Comparison of ENCODE assay signal across 8 mouse cellular contexts in the genomic region with DNA sequence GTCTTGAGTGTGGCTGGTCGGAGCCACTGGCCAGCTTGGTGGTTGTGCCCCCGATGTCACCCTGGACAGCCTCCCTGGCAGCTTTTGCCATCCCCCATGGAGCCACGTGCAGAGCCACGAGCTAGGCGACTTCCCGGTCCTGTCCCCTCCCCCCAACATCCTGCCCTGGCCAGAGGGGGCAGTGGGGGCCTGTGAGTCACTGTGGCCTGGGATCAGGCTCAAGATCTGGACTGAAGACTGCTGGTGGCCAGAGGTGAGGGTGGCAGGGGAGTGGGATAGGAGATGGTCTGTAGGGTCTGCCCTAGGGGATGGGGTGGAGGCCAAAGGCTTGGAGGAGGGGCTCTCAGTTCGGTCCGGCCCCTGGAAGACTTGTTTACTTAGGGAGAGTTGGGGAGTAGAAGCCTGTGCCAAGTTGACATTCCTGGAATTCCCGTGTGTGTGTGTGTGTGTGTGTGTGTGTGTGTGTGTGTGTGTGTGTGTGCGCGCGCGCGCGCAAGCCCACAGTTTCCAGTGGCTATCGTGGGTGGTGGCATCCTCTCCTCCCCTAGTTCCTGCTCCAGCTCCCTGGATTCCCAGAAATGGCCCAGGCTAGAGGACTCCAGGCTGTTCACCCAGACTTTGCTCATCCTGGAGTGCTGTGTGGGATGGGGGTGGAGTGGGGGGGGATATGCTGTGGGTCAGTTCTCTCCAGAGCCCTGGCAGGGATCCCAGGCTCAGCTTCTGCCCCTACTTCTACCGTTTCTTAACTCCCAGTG. TPM values are rescaled to one million over a fixed set of nuclear protein-coding genes. Genes with fewer than 3 reads are reported as not detected.
DNase-seq lines count a peak whose midpoint lies in the region; ATAC-seq and TF ChIP-seq lines count a peak whose summit lies in the region.

No protein-coding gene starts in this region.

- H3K4me1 ChIP-seq in forebrain, postnatal 0 days (ENCODE audit: insufficient read depth) = peaks cover 10% of the 10 kb centered on the region
- peaks cover 45% of the 10 kb centered on the region for H3K4me1 ChIP-seq in hindbrain, embryonic 13.5 days (replicated peaks)
- peaks cover 28% of the 10 kb centered on the region for H3K4me1 ChIP-seq in liver, adult 2 months (ENCODE audit: control insufficient read depth, insufficient read depth, low read length)
- peaks cover 24% of the 10 kb centered on the region for H3K4me1 ChIP-seq in midbrain, embryonic 16.5 days (ENCODE audit: control insufficient read depth, insufficient read depth, low read length)

- WGBS in forebrain, postnatal 0 days = 2% methylated on average over 16 of the region's 17 CpGs
- WGBS in hindbrain, embryonic 13.5 days = 4% methylated on average over 11 of the region's 17 CpGs
- WGBS in liver, adult 2 months = 0% methylated on average over 17 of the region's 17 CpGs
- 5% methylated on average over 17 of the region's 17 CpGs for WGBS in midbrain, embryonic 16.5 days

- H3K9me3 ChIP-seq in forebrain, postnatal 0 days (ENCODE audit: low read length) = no peaks in the 10 kb centered on the region
- no peaks in the 10 kb centered on the region for H3K9me3 ChIP-seq in hindbrain, embryonic 13.5 days
- no peaks in the 10 kb centered on the region for H3K9me3 ChIP-seq in midbrain, embryonic 16.5 days (replicated peaks; ENCODE audit: control insufficient read depth, low read length, poor library complexity, severe bottlenecking)

- peak; percentile 34 for TF ChIP-seq CTCF in forebrain, postnatal 0 days (IDR thresholded peaks at IDR 0.05; ENCODE audit: low read depth)
- peak; percentile 24; the same call in 1 of the 2 replicates for TF ChIP-seq CTCF in liver, adult 2 months (IDR thresholded peaks at IDR 0.05; ENCODE audit: low read depth, low read length)

- H3K27ac ChIP-seq in forebrain, postnatal 0 days (ENCODE audit: low read depth, low read length) = peak overlapping the region; percentile 29; the same call in 1 of the 2 replicates
- H3K27ac ChIP-seq in hindbrain, embryonic 13.5 days = peak overlapping the region; percentile 62
- peak overlapping the region; percentile 92 for H3K27ac ChIP-seq in liver, adult 2 months (replicated peaks; ENCODE audit: insufficient read depth, low read depth, low read length)
- peak overlapping the region; percentile 51; the same call in 1 of the 2 replicates for H3K27ac ChIP-seq in midbrain, embryonic 16.5 days (ENCODE audit: low read length)

- DNase-seq in left cerebral cortex, adult 18-20 months (ENCODE audit: low spot score in 2 of 2) = peak; percentile 35 to 54
- DNase-seq in left cerebral cortex, adult 11 months (ENCODE audit: low spot score) = no peak
- peak; percentile 94 for DNase-seq in adrenal gland, adult 8-10 months
- DNase-seq in forebrain, postnatal 0 days = peak; percentile 23
- DNase-seq in liver, adult 2 months (ENCODE audit: extremely low read depth, low read depth, low spot score) = peak; percentile 91
- peak; percentile 82 to 86 for DNase-seq in urinary bladder, postnatal 36 days (ENCODE audit: low spot score in 2 of 2)

- no peak for ATAC-seq in forebrain, postnatal 0 days
- ATAC-seq in hindbrain, embryonic 13.5 days (ENCODE audit: low FRiP score) = peak; percentile 19
- 0 out of 2 replicates have a peak, but pooled peaks have one; percentile 2 for ATAC-seq in midbrain, embryonic 16.5 days

- no peak overlapping the region for H3K4me3 ChIP-seq in forebrain, postnatal 0 days (ENCODE audit: low read depth, low read length)
- peak overlapping the region; percentile 63 for H3K4me3 ChIP-seq in hindbrain, embryonic 13.5 days
- H3K4me3 ChIP-seq in liver, adult 2 months (ENCODE audit: insufficient read depth, low read depth, low read length) = peak overlapping the region; percentile 83
- H3K4me3 ChIP-seq in midbrain, embryonic 16.5 days (ENCODE audit: low read depth, low read length) = peak overlapping the region; percentile 6; the same call in 1 of the 2 replicates

- H3K79me2 ChIP-seq in liver, adult 2 months (ENCODE audit: control insufficient read depth, insufficient read depth, low read length) = peaks cover 26% of the 10 kb centered on the region; the same call in 1 of the 2 replicates

- H3K36me3 ChIP-seq in forebrain, postnatal 0 days (ENCODE audit: insufficient read depth) = peaks cover 6% of the 10 kb centered on the region
- H3K36me3 ChIP-seq in hindbrain, embryonic 13.5 days = peaks cover 13% of the 10 kb centered on the region
- H3K36me3 ChIP-seq in liver, adult 2 months (ENCODE audit: control insufficient read depth, insufficient read depth, low read length) = peaks cover 4% of the 10 kb centered on the region; the same call in 1 of the 2 replicates
- H3K36me3 ChIP-seq in midbrain, embryonic 16.5 days (ENCODE audit: control insufficient read depth, insufficient read depth, low read length) = peaks cover 7% of the 10 kb centered on the region; the same call in 1 of the 2 replicates

- peak overlapping the region; percentile 71 for H3K4me2 ChIP-seq in forebrain, postnatal 0 days (ENCODE audit: low read depth)
- peak overlapping the region; percentile 85 for H3K4me2 ChIP-seq in hindbrain, embryonic 13.5 days
- H3K4me2 ChIP-seq in midbrain, embryonic 16.5 days (ENCODE audit: low read length) = peak overlapping the region; percentile 98

- no peaks in the 10 kb centered on the region; the same call in 1 of the 2 replicates for H3K27me3 ChIP-seq in forebrain, postnatal 0 days (ENCODE audit: insufficient read depth, low read length)
- peaks cover 31% of the 10 kb centered on the region for H3K27me3 ChIP-seq in hindbrain, embryonic 13.5 days
- no peaks in the 10 kb centered on the region for H3K27me3 ChIP-seq in liver, adult 2 months (ENCODE audit: control insufficient read depth, insufficient read depth, low read length)
- H3K27me3 ChIP-seq in midbrain, embryonic 16.5 days (ENCODE audit: control insufficient read depth, insufficient read depth, low read depth, low read length) = peaks cover 14% of the 10 kb centered on the region

- H3K9ac ChIP-seq in forebrain, postnatal 0 days = no peak overlapping the region
- H3K9ac ChIP-seq in hindbrain, embryonic 13.5 days = peak overlapping the region; percentile 8; the same call in 1 of the 2 replicates
- peak overlapping the region; percentile 92 for H3K9ac ChIP-seq in liver, adult 2 months (ENCODE audit: low read depth, low read length)
- 0 out of 2 replicates have a peak overlapping the region, but pooled peaks have one; percentile 5 for H3K9ac ChIP-seq in midbrain, embryonic 16.5 days (ENCODE audit: low read depth, low read length)

- peak; percentile 62 for TF ChIP-seq POLR2A in liver, adult 2 months (IDR thresholded peaks at IDR 0.05; ENCODE audit: extremely low read depth, insufficient read depth, low read length)

RNA-seq across cellular contexts. Expression of gene Tspan4, which starts 1.4 kb away (rescaled TPM):
- 10 to 100 TPM; 10.3 to 11.6 TPM for total RNA-seq in left cerebral cortex, adult 18-20 months (2021)
- total RNA-seq in adrenal gland, adult 8-10 months (2022) = 100 to 1,000 TPM in 2 of 4 experiments, 10 to 100 TPM in 2; 89.1 to 191 (median 124) TPM
- 52.5 and 79.6 TPM in 2 replicates for total RNA-seq in forebrain, postnatal 0 days (2014; rRNA removed)
- 54.9 and 57.9 TPM in 2 replicates for polyA plus RNA-seq in forebrain, postnatal 0 days (2015; fragmentation: Nextera tagmentation; extraction: Ambion mirVana)
- polyA plus RNA-seq in hindbrain, embryonic 13.5 days (2015; fragmentation: Nextera tagmentation; extraction: Ambion mirVana) = 34.1 and 35.5 TPM in 2 replicates
- total RNA-seq in liver, adult 2 months (2014; rRNA removed) = 66.9 and 67.1 TPM in 2 replicates
- 78.1 and 135 TPM in 2 replicates for polyA plus RNA-seq in liver, adult 2 months (2012; rRNA removed)
- 45.8 and 49.1 TPM in 2 replicates for polyA plus RNA-seq in midbrain, embryonic 16.5 days (2015; fragmentation: Nextera tagmentation; extraction: Ambion mirVana)

RNA-seq across cellular contexts. Expression of gene Polr2l, which starts 1.5 kb away (rescaled TPM):
- 10 to 100 TPM; 36.6 to 41.6 TPM for total RNA-seq in left cerebral cortex, adult 18-20 months (2021)
- 100 to 1,000 TPM in 3 of 4 experiments, 10 to 100 TPM in 1; 99.4 to 147 (median 129) TPM for total RNA-seq in adrenal gland, adult 8-10 months (2022)
- total RNA-seq in forebrain, postnatal 0 days (2014; rRNA removed) = 21.1 and 24.6 TPM in 2 replicates
- 73.2 and 74.8 TPM in 2 replicates for polyA plus RNA-seq in forebrain, postnatal 0 days (2015; fragmentation: Nextera tagmentation; extraction: Ambion mirVana)
- 86.5 and 88.1 TPM in 2 replicates for polyA plus RNA-seq in hindbrain, embryonic 13.5 days (2015; fragmentation: Nextera tagmentation; extraction: Ambion mirVana)
- 41.1 and 43.3 TPM in 2 replicates for total RNA-seq in liver, adult 2 months (2014; rRNA removed)
- 42.8 and 45.7 TPM in 2 replicates for polyA plus RNA-seq in liver, adult 2 months (2012; rRNA removed)
- 73.3 and 74.0 TPM in 2 replicates for polyA plus RNA-seq in midbrain, embryonic 16.5 days (2015; fragmentation: Nextera tagmentation; extraction: Ambion mirVana)

RNA-seq across cellular contexts. Expression of gene Cd151, which starts 9.2 kb away (rescaled TPM):
- total RNA-seq in left cerebral cortex, adult 18-20 months (2021) = 10 to 100 TPM; 28.9 to 29.1 TPM
- total RNA-seq in adrenal gland, adult 8-10 months (2022) = 100 to 1,000 TPM; 323 to 455 (median 409) TPM
- total RNA-seq in forebrain, postnatal 0 days (2014; rRNA removed) = 55.8 and 62.4 TPM in 2 replicates
- polyA plus RNA-seq in forebrain, postnatal 0 days (2015; fragmentation: Nextera tagmentation; extraction: Ambion mirVana) = 12.4 and 18.7 TPM in 2 replicates
- polyA plus RNA-seq in hindbrain, embryonic 13.5 days (2015; fragmentation: Nextera tagmentation; extraction: Ambion mirVana) = 18.4 and 19.3 TPM in 2 replicates
- total RNA-seq in liver, adult 2 months (2014; rRNA removed) = 51.9 and 52.7 TPM in 2 replicates
- 92.8 and 103 TPM in 2 replicates for polyA plus RNA-seq in liver, adult 2 months (2012; rRNA removed)
- 17.1 and 17.5 TPM in 2 replicates for polyA plus RNA-seq in midbrain, embryonic 16.5 days (2015; fragmentation: Nextera tagmentation; extraction: Ambion mirVana)

RNA-seq across cellular contexts. Expression of gene Cracr2b, which starts 15.5 kb away (rescaled TPM):
- total RNA-seq in left cerebral cortex, adult 18-20 months (2021) = 1 to 10 TPM; 3.7 to 4.5 TPM
- total RNA-seq in adrenal gland, adult 8-10 months (2022) = 10 to 100 TPM; 11.7 to 21.1 (median 18.7) TPM
- 4.5 and 7.2 TPM in 2 replicates for total RNA-seq in forebrain, postnatal 0 days (2014; rRNA removed)
- 5.2 and 6.7 TPM in 2 replicates for polyA plus RNA-seq in forebrain, postnatal 0 days (2015; fragmentation: Nextera tagmentation; extraction: Ambion mirVana)
- polyA plus RNA-seq in hindbrain, embryonic 13.5 days (2015; fragmentation: Nextera tagmentation; extraction: Ambion mirVana) = 6.9 and 7.2 TPM in 2 replicates
- total RNA-seq in liver, adult 2 months (2014; rRNA removed) = 3.7 and 4.3 TPM in 2 replicates
- polyA plus RNA-seq in liver, adult 2 months (2012; rRNA removed) = 4.7 and 8.7 TPM in 2 replicates
- 6.6 and 7.1 TPM in 2 replicates for polyA plus RNA-seq in midbrain, embryonic 16.5 days (2015; fragmentation: Nextera tagmentation; extraction: Ambion mirVana)

RNA-seq across cellular contexts. Expression of gene Pnpla2, which starts 21.4 kb away (rescaled TPM):
- 10 to 100 TPM; 23.6 to 24.8 TPM for total RNA-seq in left cerebral cortex, adult 18-20 months (2021)
- total RNA-seq in adrenal gland, adult 8-10 months (2022) = 100 to 1,000 TPM; 256 to 532 (median 452) TPM
- total RNA-seq in forebrain, postnatal 0 days (2014; rRNA removed) = 6.2 and 7.7 TPM in 2 replicates
- polyA plus RNA-seq in forebrain, postnatal 0 days (2015; fragmentation: Nextera tagmentation; extraction: Ambion mirVana) = 18.3 and 22.4 TPM in 2 replicates
- polyA plus RNA-seq in hindbrain, embryonic 13.5 days (2015; fragmentation: Nextera tagmentation; extraction: Ambion mirVana) = 18.7 TPM in 2 replicates
- 22.6 and 31.7 TPM in 2 replicates for total RNA-seq in liver, adult 2 months (2014; rRNA removed)
- polyA plus RNA-seq in liver, adult 2 months (2012; rRNA removed) = 83.7 and 84.8 TPM in 2 replicates
- polyA plus RNA-seq in midbrain, embryonic 16.5 days (2015; fragmentation: Nextera tagmentation; extraction: Ambion mirVana) = 16.9 and 17.7 TPM in 2 replicates

Comparison
In these comparisons a context has a peak if more than half of its experiments do, and no peak if none do; other contexts are left out.
1. H3K27ac ChIP-seq: peak in every context shown above with its lines; median percentile 92 in liver, adult 2 months; 62 in hindbrain, embryonic 13.5 days; 51 in midbrain, embryonic 16.5 days; 29 in forebrain, postnatal 0 days.